Mouse (Mus musculus): ENCODE results near the gene Casp7.
A peak's percentile ranks its signal among the peaks of the same experiment; 100 is the strongest.
"Not testable (repeated sequence)": the region's sequence is repeated elsewhere in the genome, so short reads cannot be mapped to it uniquely, and the experiment has no call there.

The Casp7 gene

DNA sequence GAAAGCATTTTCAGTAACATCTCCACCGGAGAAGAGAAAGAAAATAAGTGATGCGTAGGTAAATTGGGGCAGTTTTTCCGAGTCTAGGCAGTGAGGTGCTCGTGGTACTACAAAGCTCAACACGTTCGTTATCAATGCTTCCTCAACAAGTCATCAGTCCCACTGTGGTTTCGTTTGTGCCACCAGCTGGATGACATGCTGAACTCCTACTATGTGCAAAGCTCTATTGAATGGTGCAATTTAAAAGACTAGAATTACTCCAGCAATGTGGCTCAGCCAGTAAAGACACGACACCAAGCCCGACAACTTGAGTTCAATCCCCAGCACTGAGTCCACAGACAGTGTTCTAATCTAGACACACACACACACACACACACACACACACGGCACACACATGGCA lies 10.8 kb upstream of the Casp7 start:
- no peak for DNase-seq

- DNase-seq = no peak
These were observed 9.1 kb upstream of the Casp7 start for GRCm38 (mm10) chr19:56387726-56388302.

GRCm38 (mm10) chr19:56389176-56389575 lies 7.8 kb upstream of the Casp7 start:
- DNase-seq = no peak

GRCm38 (mm10) chr19:56389879-56390278 lies 7.0 kb upstream of the Casp7 start, which contains the start of gene Nrap:
TSS of gene Nrap (minus strand) at chr19:56390037.
- no peak for DNase-seq

DNA sequence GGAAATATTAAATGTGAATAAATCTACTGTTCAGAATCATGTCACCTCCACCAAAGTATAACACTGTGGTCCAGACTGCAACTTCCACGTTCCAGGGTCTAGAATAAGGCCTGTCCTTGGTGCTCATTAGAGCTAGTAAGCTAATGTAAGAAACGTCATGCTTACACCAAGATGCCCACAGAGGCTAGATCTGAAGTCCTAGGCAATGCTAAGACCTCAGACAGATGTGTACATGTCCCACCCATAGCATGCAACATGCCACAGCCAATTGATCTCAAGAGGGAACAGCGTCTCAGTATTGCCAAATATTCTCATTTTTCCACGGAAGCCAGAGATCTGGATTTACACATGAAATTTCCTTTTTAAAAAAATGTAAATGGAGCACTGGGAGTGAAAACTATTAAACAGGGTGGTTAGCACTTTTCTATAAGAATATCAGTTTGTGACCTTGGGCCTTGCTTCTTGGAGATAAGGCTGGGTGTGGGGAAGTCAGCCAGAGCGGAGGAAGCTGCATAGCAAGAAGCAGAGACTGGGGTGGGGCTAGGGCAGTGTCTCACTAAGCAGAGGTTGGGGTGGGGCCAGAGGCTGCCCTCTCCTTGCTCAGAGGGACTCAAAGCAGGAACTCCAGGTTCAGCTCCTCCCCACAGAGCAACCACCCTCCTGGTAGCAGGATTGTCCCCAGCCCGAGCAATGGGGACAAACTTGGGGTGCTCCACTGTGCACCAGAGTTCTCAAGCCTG lies 5.5 kb upstream of the Casp7 start:
- no peak for DNase-seq

GRCm38 (mm10) chr19:56393311-56393866 lies 3.5 kb upstream of the Casp7 start:
- DNase-seq = no peak

DNA sequence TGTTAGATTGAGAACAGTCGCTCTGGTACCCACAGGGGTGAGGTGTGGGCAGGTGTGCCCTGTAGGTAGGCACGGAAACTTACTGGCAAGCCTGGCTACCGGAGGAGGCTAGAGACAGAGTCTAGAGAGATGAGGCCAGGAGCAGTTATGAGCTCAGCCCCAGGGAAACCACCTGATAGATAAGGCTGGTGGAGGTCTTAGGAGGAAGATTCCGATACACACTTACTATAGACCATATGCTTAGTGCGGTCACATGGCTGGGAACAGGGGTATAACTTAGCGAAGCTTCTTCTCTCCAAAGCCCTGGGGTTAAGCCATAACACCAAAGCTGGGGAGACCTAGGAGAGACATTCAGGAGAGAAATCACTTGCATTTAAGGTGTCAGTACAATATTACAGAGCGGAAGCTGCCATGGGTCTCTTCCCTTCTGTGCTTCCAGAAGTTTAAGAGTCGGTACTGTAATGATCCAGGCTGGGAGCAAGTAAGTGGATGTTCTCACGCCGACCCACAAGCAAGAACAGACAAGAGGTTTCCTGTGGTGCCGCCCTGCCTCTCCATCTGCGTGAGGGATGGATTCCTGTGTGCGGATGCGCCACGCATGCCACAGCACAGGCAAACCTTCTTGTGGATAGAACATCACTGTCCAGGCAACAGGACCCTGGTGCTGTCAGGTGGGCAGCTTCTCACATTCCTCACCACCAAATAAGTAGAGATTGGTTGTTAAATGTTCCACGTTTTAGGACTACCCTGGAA lies 1.6 kb upstream of the Casp7 start:
- no peak for DNase-seq

DNA sequence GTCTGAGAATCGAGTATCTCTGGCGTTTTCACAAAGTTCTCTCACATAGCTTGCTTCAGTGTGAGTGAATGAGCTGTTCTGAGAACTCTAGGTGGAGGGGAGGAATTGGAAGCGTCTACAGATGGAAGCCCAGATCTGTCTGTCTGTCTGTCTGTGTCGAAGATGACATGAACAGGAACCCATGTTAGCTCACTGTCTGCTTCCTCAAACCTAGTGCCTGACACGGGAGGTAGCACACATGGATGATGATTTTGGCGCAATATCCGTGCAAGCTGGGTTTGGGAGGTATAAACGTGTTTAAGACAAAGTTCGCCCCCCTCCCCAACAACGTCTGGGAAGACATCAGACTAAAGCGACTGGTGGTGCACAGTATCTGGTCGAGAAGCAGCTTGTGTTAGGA lies 702 bp upstream of the Casp7 start:
- DNase-seq = no peak

- peak in 1 of 2 experiments; percentile 3 for DNase-seq
These were observed 966 bp downstream of the Casp7 start for GRCm38 (mm10) chr19:56397663-56398527.

DNA sequence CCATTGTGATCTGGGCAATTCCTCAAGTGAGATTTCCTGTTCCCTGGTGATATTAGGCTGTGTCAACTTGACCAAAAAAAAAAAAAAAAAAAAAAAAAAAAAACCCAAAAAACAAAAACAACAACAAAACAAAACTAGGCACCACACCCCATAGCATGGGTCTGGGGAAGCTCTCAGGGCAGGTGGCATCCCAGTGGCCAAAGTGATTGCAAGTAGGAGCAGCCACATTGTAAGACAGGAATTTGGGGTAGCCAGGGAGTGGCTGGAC lies 1.5 kb downstream of the Casp7 start:
- no peak for DNase-seq

GRCm38 (mm10) chr19:56400200-56400599 lies 3.3 kb downstream of the Casp7 start:
- peak in 1 of 2 experiments; percentile 9 for DNase-seq

GRCm38 (mm10) chr19:56401864-56402263 lies 4.9 kb downstream of the Casp7 start:
- no peak for DNase-seq

GRCm38 (mm10) chr19:56405824-56406223 lies 8.9 kb downstream of the Casp7 start:
- no peak for DNase-seq

DNA sequence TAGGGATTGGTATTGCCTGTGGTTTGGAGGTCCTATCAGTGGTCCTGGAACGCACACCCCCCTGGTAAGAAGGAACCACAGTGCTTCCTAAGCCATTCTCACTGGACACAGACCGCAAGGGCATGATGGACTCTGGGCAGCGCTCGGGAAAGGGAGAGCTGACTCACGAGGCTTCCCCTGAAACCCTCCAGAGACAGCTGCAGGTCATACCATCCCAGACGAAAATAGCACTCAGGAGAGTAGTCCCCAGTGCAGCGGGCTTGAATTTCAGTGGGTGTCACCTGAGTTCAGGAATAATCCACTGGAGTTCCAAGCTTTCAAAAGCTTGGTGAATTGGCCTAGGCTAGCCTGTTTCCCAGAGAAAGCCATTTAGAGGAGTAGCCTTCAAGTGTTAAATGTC lies 9.7 kb downstream of the Casp7 start:
- no peak for DNase-seq

GRCm38 (mm10) chr19:56409884-56410283 lies 13.0 kb downstream of the Casp7 start:
- not testable (repeated sequence) for DNase-seq

- no peak for DNase-seq
These were observed 21.5 kb downstream of the Casp7 start for GRCm38 (mm10) chr19:56418404-56418803.

DNA sequence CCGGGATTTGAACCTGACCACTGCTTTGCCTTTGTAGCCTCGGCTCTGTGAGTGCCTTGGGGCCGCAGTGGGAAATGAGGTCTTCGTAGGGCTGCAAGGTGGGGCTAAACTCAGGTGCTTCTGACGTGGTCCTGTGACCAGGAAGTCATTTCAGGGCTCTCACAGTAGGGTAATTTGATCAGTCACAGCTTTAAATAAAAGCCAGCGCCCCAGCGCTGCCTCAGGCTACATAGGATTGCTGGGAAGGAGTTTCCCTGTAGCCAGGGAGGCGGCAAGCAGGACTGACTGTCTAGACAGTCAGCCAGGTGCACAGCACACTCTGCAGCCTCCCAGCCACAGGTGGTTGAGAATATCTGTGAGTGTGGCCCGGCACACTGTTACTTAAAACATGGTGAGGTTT lies 22.5 kb downstream of the Casp7 start:
- no peak for DNase-seq

DNA sequence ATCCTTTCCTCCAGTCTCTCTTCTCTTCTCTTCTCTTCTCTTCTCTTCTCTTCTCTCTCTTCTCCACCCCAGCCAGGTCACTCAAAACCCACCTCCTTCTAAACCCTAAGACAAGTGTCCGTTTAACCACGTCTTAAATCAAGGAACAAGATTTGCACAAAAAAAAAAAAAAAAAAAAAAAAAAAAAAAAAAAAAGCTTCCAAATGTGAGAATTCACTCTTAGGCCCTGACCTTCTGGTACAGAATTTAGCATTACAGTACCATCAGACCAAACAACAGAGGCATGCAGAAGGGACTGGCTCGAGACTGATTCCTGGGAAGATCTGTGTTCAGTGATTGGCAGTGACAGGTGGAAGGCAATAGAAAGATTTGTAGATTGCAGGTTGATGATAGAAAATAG lies 23.4 kb downstream of the Casp7 start:
- DNase-seq = no peak

- peak; percentile 79 to 87 for DNase-seq
These were observed 25.8 kb downstream of the Casp7 start for GRCm38 (mm10) chr19:56422476-56423338.

- DNase-seq = no peak
These were observed 26.4 kb downstream of the Casp7 start for GRCm38 (mm10) chr19:56423370-56423769.

DNA sequence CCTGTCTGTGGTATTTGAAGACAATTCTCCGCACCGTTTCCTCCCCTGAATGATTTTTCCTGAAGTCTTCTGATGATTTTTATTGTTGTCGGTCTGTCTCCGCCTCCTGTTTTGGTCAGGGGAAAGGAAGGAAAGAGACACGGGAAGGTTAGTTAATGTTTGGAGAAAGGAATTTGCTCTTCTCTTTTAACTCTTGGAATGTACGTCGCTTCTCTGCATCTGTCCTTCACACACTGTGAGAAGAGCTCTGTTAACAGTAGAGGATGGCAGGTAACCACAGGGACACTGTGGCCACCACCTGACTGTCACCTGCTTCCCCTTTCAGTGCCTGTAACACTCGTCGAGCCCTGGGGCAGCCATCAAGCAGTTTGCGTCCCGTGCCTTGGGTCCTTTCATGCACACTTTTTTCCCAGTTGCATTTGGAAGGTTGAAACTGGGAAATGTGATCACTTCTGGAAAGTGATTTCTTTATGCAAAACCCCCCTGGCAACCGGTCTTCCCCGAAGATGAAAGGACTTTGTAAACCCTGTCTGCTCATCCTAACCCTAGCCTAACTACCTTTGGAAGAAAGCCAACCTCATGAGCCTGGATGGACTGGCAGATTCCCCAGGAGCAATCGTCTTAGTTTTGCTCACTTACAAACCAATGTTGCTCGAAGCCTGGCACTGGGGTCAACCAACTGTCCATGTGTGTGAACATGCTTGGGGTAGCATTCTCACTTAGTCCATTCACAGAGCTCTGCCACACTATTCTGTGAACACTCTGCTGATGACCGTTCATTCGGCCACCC lies 27.9 kb downstream of the Casp7 start:
- no peak for DNase-seq

Measured in cerebellum, adult 18-20 months (tissue).